Mouse (Mus musculus) CH12.LX (cell line): Measurements from ENCODE around the gene Fam69a.

ENCODE experiments used
- CHD2 ChIP-seq: IDR thresholded peaks from 2 replicates; pipeline ENCODE4 v1.6.1; 2011; ENCODE audit warnings: low read length, improper control_type of control experiment
- CTCF ChIP-seq, 2 experiments: IDR thresholded peaks in 1 of 2; conservative IDR thresholded peaks in 1 of 2; 2 replicates each; pipeline ENCODE4 v1.5.1; 2011 to 2012; ENCODE audit warnings: low read depth in 2 of 2, low read length in 2 of 2, improper control_type of control experiment in 1 of 2, inconsistent platforms in 1 of 2, mild to moderate bottlenecking in 1 of 2, moderate library complexity in 1 of 2
- E2F4 ChIP-seq: IDR thresholded peaks from 2 replicates; pipeline ENCODE4 v1.6.1; 2011; ENCODE audit warnings: low read depth, low read length, improper control_type of control experiment; ENCODE audit not compliant: insufficient replicate concordance
- EP300 ChIP-seq: IDR thresholded peaks from 2 replicates; pipeline ENCODE4 v1.6.1; 2011; ENCODE audit warnings: low read length, improper control_type of control experiment
- ETS1 ChIP-seq: conservative IDR thresholded peaks from 2 replicates; pipeline ENCODE4 v1.6.1; 2012; ENCODE audit warnings: low read depth, mild to moderate bottlenecking, inconsistent platforms, low read length, improper control_type of control experiment, moderate library complexity
- JUND ChIP-seq: conservative IDR thresholded peaks from 2 replicates; pipeline ENCODE4 v1.6.1; 2011; ENCODE audit warnings: low read depth, low read length, improper control_type of control experiment
- KAT2A ChIP-seq: IDR thresholded peaks from 2 replicates; pipeline ENCODE4 v1.6.1; 2012; ENCODE audit warnings: low read length, improper control_type of control experiment, inconsistent platforms; ENCODE audit not compliant: insufficient replicate concordance
- MAFK ChIP-seq: IDR thresholded peaks from 2 replicates; pipeline ENCODE4 v1.6.1; 2011; ENCODE audit warnings: low read length, improper control_type of control experiment; ENCODE audit not compliant: insufficient replicate concordance
- MAX ChIP-seq: IDR thresholded peaks from 2 replicates; pipeline ENCODE4 v1.6.1; 2011; ENCODE audit warnings: low read length, improper control_type of control experiment
- MXI1 ChIP-seq: IDR thresholded peaks from 2 replicates; pipeline ENCODE4 v1.6.1; 2011; ENCODE audit warnings: mild to moderate bottlenecking, low read depth, low read length, improper control_type of control experiment
- POLR2A ChIP-seq: IDR thresholded peaks from 2 replicates; pipeline ENCODE4 v1.6.1; 2011; ENCODE audit warnings: low read depth, mild to moderate bottlenecking, improper control_type of control experiment, low read length
- RCOR1 ChIP-seq: conservative IDR thresholded peaks from 2 replicates; pipeline ENCODE4 v1.6.1; 2012; ENCODE audit warnings: low read depth, mild to moderate bottlenecking, inconsistent platforms, low read length, improper control_type of control experiment
- UBTF ChIP-seq: IDR thresholded peaks from 2 replicates; pipeline ENCODE4 v1.6.1; 2012; ENCODE audit warnings: low read depth, mild to moderate bottlenecking, inconsistent platforms, low read length, improper control_type of control experiment, moderate library complexity

DNA sequence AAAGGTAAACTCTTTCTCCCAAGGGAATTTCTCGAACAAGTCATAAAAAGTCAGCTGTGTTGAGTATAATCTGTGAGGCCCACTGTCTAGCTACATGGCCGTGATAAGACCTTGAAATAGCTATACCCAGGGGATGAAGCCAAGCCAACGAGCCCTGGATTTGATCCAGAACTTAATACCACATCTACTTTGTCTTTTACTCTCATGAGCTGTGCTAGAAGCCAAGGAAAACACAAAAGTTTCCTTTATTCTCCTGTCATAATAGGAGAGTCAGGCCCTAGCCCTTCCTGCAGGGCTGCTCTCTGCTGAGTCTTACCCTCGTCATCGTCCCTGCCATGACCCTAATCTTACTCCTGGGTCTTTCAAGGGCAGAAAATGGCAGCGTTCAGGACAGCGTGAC is 28.5 kb upstream of the Fam69a start:
- TF ChIP-seq CHD2: no peak
- TF ChIP-seq POLR2A: no peak
- TF ChIP-seq CTCF (conservative IDR thresholded peaks at IDR 0.05 in 1 of 2, IDR thresholded peaks at IDR 0.05 in 1 of 2; ENCODE audit: low read depth in 2 of 2, low read length in 2 of 2): no peak
- no peak for TF ChIP-seq MAX
- TF ChIP-seq EP300: no peak
- TF ChIP-seq E2F4: no peak
- no peak for TF ChIP-seq JUND
- no peak for TF ChIP-seq RCOR1
- no peak for TF ChIP-seq MAFK
- TF ChIP-seq UBTF: no peak
- no peak for TF ChIP-seq ETS1
- TF ChIP-seq MXI1: no peak
- no peak for TF ChIP-seq KAT2A
